Mouse (Mus musculus) heart, postnatal 25 days (tissue): ENCODE measurements around the gene Smim1. TPM values are rescaled to one million over a fixed set of nuclear protein-coding genes. Genes with fewer than 3 reads are reported as not detected.
A peak's percentile ranks its signal among the peaks of the same experiment; 100 is the strongest.

ENCODE experiments used
- DNase-seq: peaks from one replicate; pipeline ENCODE4 v3.0.0; 2022; ENCODE audit warnings: low spot score
- intact Hi-C: fragments of 180-260 bp; cut with DNase I; formaldehyde crosslinking; loops from one replicate; pipeline ENCODE4 v1.15.1; 2025
- total RNA-seq, 2 experiments: library from RNA; stranded (reverse); gene quantifications; 2 replicates each; pipeline ENCODE4 v1.2.3; 2021

Gene Smim1
- total RNA-seq, 2 experiments from 2014 or later: 5.8 to 5.9 TPM

- DNase-seq: no peak
- intact Hi-C loops: no loop called here
Measured at GRCm38 (mm10) chr4:154022844-154023243, 3.2 kb downstream of the Smim1 start.

- intact Hi-C loops: no loop called here
- DNase-seq: peak; percentile 40
Measured at GRCm38 (mm10) chr4:154022407-154022806, 3.6 kb downstream of the Smim1 start.

GRCm38 (mm10) chr4:154021432-154021831, 4.6 kb downstream of the Smim1 start:
- DNase-seq: no peak

GRCm38 (mm10) chr4:154019571-154019970, 6.5 kb downstream of the Smim1 start:
- no peak for DNase-seq
- intact Hi-C loops: no loop called here

More at GRCm38 (mm10) chr4:154021432-154021831, 4.6 kb downstream of the Smim1 start:
- intact Hi-C loops: no loop called here

- intact Hi-C loops: no loop called here
- no peak for DNase-seq
Measured at GRCm38 (mm10) chr4:154015476-154015875, 10.6 kb downstream of the Smim1 start.

- intact Hi-C loops: no loop called here
- DNase-seq: no peak
Measured at GRCm38 (mm10) chr4:154012132-154012882, 13.7 kb downstream of the Smim1 start.

GRCm38 (mm10) chr4:154011646-154012089, 14.4 kb downstream of the Smim1 start, which contains the start of gene Lrrc47:
Gene Lrrc47, plus strand, starts transcription at chr4:154011731.
- intact Hi-C loops: loop anchor here (2.0 kb wide), 1 partner anchor 37 kb away; the partner anchor contains the start of genes Cep104 and Dffb
- peak; percentile 68 for DNase-seq

- intact Hi-C loops: loop anchor here (2.0 kb wide), 1 partner anchor 36 kb away; the partner anchor contains the start of genes Cep104 and Dffb
- no peak for DNase-seq
Measured at GRCm38 (mm10) chr4:154010907-154011645, 15.0 kb downstream of the Smim1 start.

GRCm38 (mm10) chr4:154007759-154008158, 18.3 kb downstream of the Smim1 start:
- no peak for DNase-seq
- intact Hi-C loops: no loop called here

GRCm38 (mm10) chr4:154006264-154006663, 19.8 kb downstream of the Smim1 start:
- intact Hi-C loops: no loop called here
- no peak for DNase-seq

GRCm38 (mm10) chr4:154005488-154005887, 20.5 kb downstream of the Smim1 start:
- intact Hi-C loops: no loop called here
- DNase-seq: no peak

- DNase-seq: no peak
- intact Hi-C loops: no loop called here
Measured at GRCm38 (mm10) chr4:153993505-153993904, 32.5 kb downstream of the Smim1 start.

- no peak for DNase-seq
- intact Hi-C loops: no loop called here
Measured at GRCm38 (mm10) chr4:153992715-153993114, 33.3 kb downstream of the Smim1 start.

GRCm38 (mm10) chr4:153980470-153980869, 45.6 kb downstream of the Smim1 start:
- intact Hi-C loops: no loop called here
- no peak for DNase-seq

- intact Hi-C loops: no loop called here
- no peak for DNase-seq
Measured at GRCm38 (mm10) chr4:153979243-153979642, 46.8 kb downstream of the Smim1 start.

- DNase-seq: no peak
- intact Hi-C loops: loop anchor here (2.0 kb wide), 2 partner anchors 17 to 35 kb away; partner anchors contain the start of gene Lrrc47
Measured at GRCm38 (mm10) chr4:153975768-153976167, 50.3 kb downstream of the Smim1 start.

GRCm38 (mm10) chr4:153975292-153975662, 50.8 kb downstream of the Smim1 start:
- no peak for DNase-seq
- intact Hi-C loops: loop anchor here (2.0 kb wide), 2 partner anchors 16 to 36 kb away; partner anchors contain the start of gene Lrrc47

GRCm38 (mm10) chr4:153974431-153975291, 51.4 kb downstream of the Smim1 start, which contains the start of the genes Dffb and Cep104:
Gene Dffb, minus strand, starts transcription at chr4:153975126.
Gene Cep104, plus strand, starts transcription at chr4:153975194.
- intact Hi-C loops: loop anchor here (2.0 kb wide), 2 partner anchors 16 to 36 kb away; partner anchors contain the start of gene Lrrc47
- DNase-seq: peak; percentile 88
